In genomic region chr16:48913206-48913605, GRCm38 (mm10) we compare ENCODE assay signal across 29 mouse cellular contexts. TPM values are rescaled to one million over a fixed set of nuclear protein-coding genes. Genes with fewer than 3 reads are reported as not detected.
A peak's percentile ranks its signal among the peaks of the same experiment; 100 is the strongest.
DNase-seq lines count a peak whose midpoint lies in the region; ATAC-seq and TF ChIP-seq lines count a peak whose summit lies in the region.
"Had no signal": no experiment of that assay in that cellular context is flagged by ENCODE, and none has a peak within 500 bp of the region (broad histone marks: within the 10 kb centered on the region; RNA-seq: fewer than 3 reads in every experiment).

No protein-coding gene starts in this region.

- peak; percentile 23; the same call in 1 of the 2 replicates for ATAC-seq in frontal cortex, adult (ENCODE audit: low TSS enrichment)
- ATAC-seq in liver, embryonic 12.5 days: no peak
- ATAC-seq: activated CD4-positive, CD25-positive, alpha-beta regulatory T cell, adult 4 months; forebrain, embryonic 14.5 days; forebrain, postnatal 0 days; intestine, embryonic 15.5 days had no signal

- H3K9me3 ChIP-seq in liver, embryonic 12.5 days (replicated peaks): no peaks in the 10 kb centered on the region
- H3K9me3 ChIP-seq: G1E; heart, embryonic 10.5 days; heart, embryonic 13.5 days; hindbrain, embryonic 12.5 days; hindbrain, embryonic 15.5 days; intestine, embryonic 15.5 days had no signal

- no peak overlapping the region for H3K4me3 ChIP-seq in myocyte
- no peak overlapping the region for H3K4me3 ChIP-seq in liver, embryonic 12.5 days
- H3K4me3 ChIP-seq: heart, adult 2 months; heart, embryonic 10.5 days; heart, embryonic 13.5 days; hindbrain, embryonic 12.5 days; hindbrain, embryonic 15.5 days; intestine, embryonic 15.5 days had no signal

- 81% methylated on average over 3 of the region's 3 CpGs for WGBS in liver, embryonic 12.5 days (ENCODE audit: insufficient replicate concordance)

- no peaks in the 10 kb centered on the region for H3K27me3 ChIP-seq in myocyte (ENCODE audit: control insufficient read depth, insufficient read depth, insufficient read length)
- H3K27me3 ChIP-seq in liver, embryonic 12.5 days (replicated peaks): no peaks in the 10 kb centered on the region
- H3K27me3 ChIP-seq: CH12.LX; heart, embryonic 13.5 days; hindbrain, embryonic 12.5 days; hindbrain, embryonic 15.5 days; intestine, embryonic 15.5 days had no signal

- H3K4me1 ChIP-seq in liver, embryonic 12.5 days: no peaks in the 10 kb centered on the region
- H3K4me1 ChIP-seq: heart, embryonic 10.5 days; heart, embryonic 13.5 days; hindbrain, embryonic 12.5 days; hindbrain, embryonic 15.5 days; intestine, embryonic 15.5 days had no signal

- no peak for TF ChIP-seq POLR2A in myocyte (IDR thresholded peaks at IDR 0.05; ENCODE audit: insufficient read length, low read depth)

- H3K4me2 ChIP-seq in myocyte (ENCODE audit: low read depth): no peak overlapping the region
- no peak overlapping the region for H3K4me2 ChIP-seq in liver, embryonic 12.5 days
- H3K4me2 ChIP-seq: heart, embryonic 13.5 days; hindbrain, embryonic 12.5 days; hindbrain, embryonic 15.5 days; intestine, embryonic 15.5 days had no signal

- no peaks in the 10 kb centered on the region for H3K79me2 ChIP-seq in myocyte (ENCODE audit: control insufficient read depth, insufficient read depth)

- DNase-seq in frontal cortex, postnatal 25 days (ENCODE audit: low spot score in 2 of 2): no peak
- peak; percentile 51 for DNase-seq in NIH3T3 (ENCODE audit: low read depth)
- no peak for DNase-seq in lung, postnatal 25 days (ENCODE audit: low spot score)
- DNase-seq: adrenal gland, adult 8-10 months; adrenal gland, postnatal 25 days; cerebellum, adult 11-12 months; cerebellum, adult 8-10 months; cerebellum, postnatal 10 days; cerebellum, postnatal 36 days; embryo, embryonic 11 days; forebrain, postnatal 0 days; gastrocnemius, postnatal 10 days; gastrocnemius, postnatal 36 days; heart, adult 2 months; kidney, adult 18-20 months had no signal

- no peaks in the 10 kb centered on the region for H3K36me3 ChIP-seq in myocyte (ENCODE audit: control insufficient read depth, insufficient read depth)
- H3K36me3 ChIP-seq in liver, embryonic 12.5 days: no peaks in the 10 kb centered on the region
- H3K36me3 ChIP-seq: G1E; heart, embryonic 10.5 days; heart, embryonic 13.5 days; hindbrain, embryonic 12.5 days; hindbrain, embryonic 15.5 days; intestine, embryonic 15.5 days had no signal

- no peak overlapping the region for H3K9ac ChIP-seq in liver, embryonic 12.5 days
- H3K9ac ChIP-seq: forebrain, postnatal 0 days; heart, embryonic 13.5 days; hindbrain, embryonic 12.5 days; hindbrain, embryonic 15.5 days; intestine, embryonic 15.5 days had no signal

- H3K27ac ChIP-seq in liver, embryonic 12.5 days: no peak overlapping the region
- H3K27ac ChIP-seq: heart, adult 2 months; heart, embryonic 10.5 days; heart, embryonic 13.5 days; hindbrain, embryonic 12.5 days; hindbrain, embryonic 15.5 days; intestine, embryonic 15.5 days had no signal

- H3ac ChIP-seq in myocyte (ENCODE audit: control insufficient read depth, insufficient read length): no peak overlapping the region

TF ChIP-seq in myocyte, 11 proteins besides CTCF, POLR2A, EP300 and RAD21:
- TF ChIP-seq MYOG (IDR thresholded peaks at IDR 0.05; ENCODE audit: control insufficient read depth in 1 of 3, insufficient read depth in 1 of 3, insufficient read length in 2 of 3, low read depth in 2 of 3) (no peak), CEBPB (IDR thresholded peaks at IDR 0.05; ENCODE audit: insufficient read depth, poor library complexity, severe bottlenecking) (0 out of 2 replicates have a peak, but pooled peaks have one; percentile 10)

RNA-seq across cellular contexts. Expression of gene Retnlg, which starts 40.8 kb away (rescaled TPM):
- not detected for polyA plus RNA-seq in myocyte (2012; fragmentation: generic; extraction: Trizol)
- polyA plus RNA-seq in liver, embryonic 12.5 days (2016; fragmentation: Nextera tagmentation; extraction: Ambion mirVana): 1.1 and 1.4 TPM in 2 replicates
- polyA plus RNA-seq: activated CD4-positive, CD25-positive, alpha-beta regulatory T cell, adult 4 months; embryonic facial prominence, embryonic 11.5 days; forebrain, embryonic 11.5 days; forebrain, embryonic 14.5 days; G1E; heart, embryonic 10.5 days; heart, embryonic 13.5 days had no signal
